Mouse (Mus musculus) MEL (cell line): Measurements from ENCODE around the gene Aph1c. TPM values are rescaled to one million over a fixed set of nuclear protein-coding genes. Genes with fewer than 3 reads are reported as not detected.

ENCODE experiments used
- DNase-seq: peaks from one replicate; pipeline ENCODE4 v3.0.0; 2011; ENCODE audit warnings: low read depth, low spot score
- H3K27ac ChIP-seq: 2 replicates; pipeline ENCODE4 v1.5.1; 2012; ENCODE audit warnings: low read depth, mild to moderate bottlenecking, control low read depth, low read length, moderate library complexity; ENCODE audit not compliant: control insufficient read depth
- H3K27me3 ChIP-seq, 2 experiments: fragments of 150-350 bp in 1 of 2; sonication (generic) in 1 of 2; 2 replicates each; pipeline ENCODE4 v1.6.1; 2012; ENCODE audit warnings: low read length in 2 of 2, mild to moderate bottlenecking in 2 of 2, improper control_type of control experiment in 1 of 2, moderate library complexity in 1 of 2; ENCODE audit not compliant: insufficient read depth in 2 of 2, control insufficient read depth in 1 of 2
- H3K36me3 ChIP-seq, 2 experiments: 2 replicates each; pipeline ENCODE4 v1.6.1; 2012 to 2014; ENCODE audit warnings: low read length in 2 of 2, improper control_type of control experiment in 1 of 2, inconsistent platforms in 1 of 2, mild to moderate bottlenecking in 1 of 2; ENCODE audit not compliant: insufficient read depth in 2 of 2, control insufficient read depth in 1 of 2
- H3K4me1 ChIP-seq, 2 experiments: fragments of 150-350 bp in 1 of 2; sonication (generic) in 1 of 2; 2 replicates each; pipeline ENCODE4 v1.6.1; 2012; ENCODE audit warnings: low read length in 2 of 2, improper control_type of control experiment in 1 of 2, mild to moderate bottlenecking in 1 of 2; ENCODE audit not compliant: insufficient read depth in 2 of 2, control insufficient read depth in 1 of 2
- H3K4me3 ChIP-seq, 2 experiments: fragments of 150-350 bp in 1 of 2; sonication (generic) in 1 of 2; 2 replicates each; pipeline ENCODE4 v1.5.1; 2012; ENCODE audit warnings: low read depth in 2 of 2, low read length in 2 of 2, mild to moderate bottlenecking in 2 of 2, moderate library complexity in 2 of 2, control low read depth in 1 of 2, improper control_type of control experiment in 1 of 2; ENCODE audit not compliant: control insufficient read depth in 1 of 2, insufficient read depth in 1 of 2
- H3K79me2 ChIP-seq: 2 replicates; pipeline ENCODE4 v1.6.1; 2012; ENCODE audit warnings: mild to moderate bottlenecking, low read length, moderate library complexity; ENCODE audit not compliant: control insufficient read depth, poor library complexity, insufficient read depth
- H3K9ac ChIP-seq: 2 replicates; pipeline ENCODE4 v1.6.1; 2012; ENCODE audit warnings: low read depth, mild to moderate bottlenecking, control low read depth, low read length, moderate library complexity; ENCODE audit not compliant: control insufficient read depth, poor library complexity, severe bottlenecking
- H3K9me3 ChIP-seq: fragments of 150-350 bp; sonication (generic); replicated peaks from 2 replicates; pipeline ENCODE4 v1.6.1; 2012; ENCODE audit warnings: mild to moderate bottlenecking, low read length, improper control_type of control experiment, moderate library complexity; ENCODE audit not compliant: insufficient read depth
- CHD2 ChIP-seq: IDR thresholded peaks from 2 replicates; pipeline ENCODE4 v1.6.1; 2011; ENCODE audit warnings: low read length, improper control_type of control experiment
- E2F4 ChIP-seq: IDR thresholded peaks from 2 replicates; pipeline ENCODE4 v1.6.1; 2011; ENCODE audit warnings: low read depth, low read length, improper control_type of control experiment, borderline replicate concordance
- EP300 ChIP-seq, 2 experiments: IDR thresholded peaks; 2 replicates each; pipeline ENCODE4 v1.6.1; 2011; ENCODE audit warnings: improper control_type of control experiment in 2 of 2, low read length in 2 of 2, low read depth in 1 of 2, mild to moderate bottlenecking in 1 of 2
- JUND ChIP-seq: IDR thresholded peaks from 2 replicates; pipeline ENCODE4 v1.6.1; 2011; ENCODE audit warnings: low read depth, mild to moderate bottlenecking, improper control_type of control experiment, low read length
- KAT2A ChIP-seq: conservative IDR thresholded peaks from 2 replicates; pipeline ENCODE4 v1.6.1; 2012; ENCODE audit warnings: low read depth, low read length, improper control_type of control experiment, inconsistent platforms
- MAFK ChIP-seq: IDR thresholded peaks from 2 replicates; pipeline ENCODE4 v1.6.1; 2011; ENCODE audit warnings: low read depth, mild to moderate bottlenecking, low read length, improper control_type of control experiment, borderline replicate concordance
- MAZ ChIP-seq: IDR thresholded peaks from 2 replicates; pipeline ENCODE4 v1.6.1; 2012; ENCODE audit warnings: low read depth, mild to moderate bottlenecking, inconsistent platforms, low read length, improper control_type of control experiment
- MXI1 ChIP-seq: IDR thresholded peaks from 2 replicates; pipeline ENCODE4 v1.6.1; 2011; ENCODE audit warnings: mild to moderate bottlenecking, low read depth, low read length, improper control_type of control experiment
- MYC ChIP-seq: IDR thresholded peaks from 2 replicates; pipeline ENCODE4 v1.6.1; 2011; ENCODE audit warnings: low read depth, mild to moderate bottlenecking, low read length, improper control_type of control experiment, moderate library complexity
- NELFE ChIP-seq: IDR thresholded peaks from 2 replicates; pipeline ENCODE4 v1.6.1; 2011; ENCODE audit warnings: low read depth, low read length, improper control_type of control experiment
- POLR2A ChIP-seq, 2 experiments: IDR thresholded peaks; 2 replicates each; pipeline ENCODE4 v1.6.1; 2011 to 2012; ENCODE audit warnings: low read length in 2 of 2, mild to moderate bottlenecking in 2 of 2, control low read depth in 1 of 2, improper control_type of control experiment in 1 of 2, low read depth in 1 of 2, moderate library complexity in 1 of 2; ENCODE audit not compliant: control insufficient read depth in 1 of 2, insufficient read depth in 1 of 2, poor library complexity in 1 of 2
- POLR2AphosphoS2 ChIP-seq: IDR thresholded peaks from 2 replicates; pipeline ENCODE4 v1.6.1; 2011; ENCODE audit warnings: low read length, improper control_type of control experiment
- RCOR1 ChIP-seq: IDR thresholded peaks from 2 replicates; pipeline ENCODE4 v1.6.1; 2012; ENCODE audit warnings: low read depth, mild to moderate bottlenecking, inconsistent platforms, low read length, improper control_type of control experiment
- TCF12 ChIP-seq: IDR thresholded peaks from 2 replicates; pipeline ENCODE4 v1.6.1; 2014; ENCODE audit warnings: low read depth, mild to moderate bottlenecking, inconsistent platforms, low read length, improper control_type of control experiment, moderate library complexity
- UBTF ChIP-seq: IDR thresholded peaks from 2 replicates; pipeline ENCODE4 v1.6.1; 2012; ENCODE audit warnings: low read depth, mild to moderate bottlenecking, inconsistent platforms, low read length, improper control_type of control experiment, moderate library complexity, borderline replicate concordance; ENCODE audit not compliant: insufficient read depth
- USF2 ChIP-seq, 2 experiments: IDR thresholded peaks; 2 replicates each; pipeline ENCODE4 v1.6.1; 2011 to 2012; ENCODE audit warnings: improper control_type of control experiment in 2 of 2, low read length in 2 of 2, borderline replicate concordance in 1 of 2, inconsistent platforms in 1 of 2, low read depth in 1 of 2, mild to moderate bottlenecking in 1 of 2; ENCODE audit not compliant: insufficient read depth in 1 of 2
- ZC3H11A ChIP-seq: IDR thresholded peaks from 2 replicates; pipeline ENCODE4 v1.6.1; 2012; ENCODE audit warnings: low read depth, mild to moderate bottlenecking, inconsistent platforms, low read length, improper control_type of control experiment
- ZNF384 ChIP-seq: IDR thresholded peaks from 2 replicates; pipeline ENCODE4 v1.6.1; 2012; ENCODE audit warnings: low read depth, mild to moderate bottlenecking, inconsistent platforms, low read length, improper control_type of control experiment
- polyA plus RNA-seq, 2 experiments: library from polyadenylated mRNA; stranded (reverse) in 1 of 2; unstranded in 1 of 2; fragments of >175 nt in 1 of 2; fragments of >200 nt in 1 of 2; gene quantifications; 2 replicates each; pipeline versions ENCODE4 v1.2.1 to v1.2.4; 2012; ENCODE audit warnings: low replicate concordance in 2 of 2, low read depth in 1 of 2; ENCODE audit not compliant: insufficient read length in 2 of 2, insufficient read depth in 1 of 2, missing spikeins in 1 of 2
- total RNA-seq: library from RNA; depleted of rRNA; stranded (reverse); fragments of 300-350 nt; gene quantifications from 2 replicates; pipeline ENCODE4 v1.2.3, GENCODE M21; 2012

Aph1c gene
- total and polyA plus RNA-seq, 3 experiments, result 0.23 to 0.39 TPM; not detected in 1

DNA sequence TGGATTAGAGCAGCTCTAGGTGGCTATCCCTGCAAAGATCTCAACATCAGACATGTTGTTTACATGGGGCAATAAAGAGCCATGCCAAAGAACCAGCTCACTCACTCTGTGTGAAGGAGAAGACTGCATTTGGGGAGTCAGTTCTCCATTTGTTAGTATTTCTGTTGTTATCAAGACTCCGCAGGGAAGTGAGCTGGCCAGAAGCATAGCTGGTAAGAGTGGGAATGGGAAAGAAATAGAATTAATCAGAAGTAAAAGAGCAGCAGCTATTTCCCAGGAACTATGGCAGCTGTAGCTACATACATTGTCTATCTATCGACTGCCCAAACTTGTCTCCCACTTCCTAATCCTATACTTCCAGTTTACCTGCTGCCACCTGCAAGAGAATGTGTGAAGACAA is 46.2 kb upstream of the Aph1c start:
- Histone ChIP-seq H3K36me3 (no peaks in the 10 kb centered on the region; a peak in 1 of 4 replicates), H3K79me2 (no peaks in the 10 kb centered on the region), H3K9ac (no peak overlapping the region), H3K27me3 (no peaks in the 10 kb centered on the region), H3K4me1 (no peaks in the 10 kb centered on the region), H3K9me3 (no peaks in the 10 kb centered on the region), H3K4me3 (no peak overlapping the region), H3K27ac (no peak overlapping the region)
- TF ChIP-seq TCF12, result no peak
- DNase-seq, result no peak

DNA sequence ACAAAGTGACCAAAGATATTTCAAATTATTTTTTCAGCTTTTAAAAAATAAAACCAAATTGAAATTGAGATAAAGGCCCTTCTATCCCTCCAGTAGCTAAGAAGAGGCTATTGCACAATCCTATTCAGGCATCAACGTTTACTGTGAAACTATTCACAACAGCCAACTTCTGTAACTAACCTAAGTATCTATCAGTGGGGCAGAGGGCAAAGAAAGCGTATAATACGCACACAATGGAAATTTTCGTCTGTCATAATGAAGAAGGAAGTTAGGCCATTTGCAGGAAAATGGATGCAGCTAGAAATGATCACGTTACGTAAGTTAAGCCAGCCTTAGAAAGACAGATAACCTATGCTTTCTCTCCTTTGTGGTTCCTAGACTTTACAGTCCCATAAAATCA is 45.0 kb upstream of the Aph1c start:
- DNase-seq, result no peak
- H3K79me2 ChIP-seq, result no peaks in the 10 kb centered on the region
- H3K4me3 ChIP-seq, result no peak overlapping the region
- no peaks in the 10 kb centered on the region for H3K4me1 ChIP-seq
- no peaks in the 10 kb centered on the region for H3K9me3 ChIP-seq
- H3K9ac ChIP-seq, result no peak overlapping the region
- no peaks in the 10 kb centered on the region; a peak in 1 of 4 replicates for H3K36me3 ChIP-seq
- TF ChIP-seq E2F4, result no peak
- TF ChIP-seq UBTF, result no peak
- no peak for TF ChIP-seq EP300 (IDR thresholded peaks at IDR 0.05; ENCODE audit: low read depth in 1 of 2, low read length in 2 of 2)
- no peak for TF ChIP-seq POLR2AphosphoS2
- TF ChIP-seq USF2 (IDR thresholded peaks at IDR 0.05; ENCODE audit: borderline replicate concordance in 1 of 2, insufficient read depth in 1 of 2, low read depth in 1 of 2, low read length in 2 of 2), result no peak
- TF ChIP-seq MXI1, result no peak
- TF ChIP-seq CHD2, result no peak
- no peak for TF ChIP-seq RCOR1
- TF ChIP-seq NELFE, result no peak
- no peak for TF ChIP-seq MAFK
- TF ChIP-seq ZC3H11A, result no peak
- no peak for TF ChIP-seq ZNF384
- no peak for TF ChIP-seq MAZ
- TF ChIP-seq KAT2A, result no peak
- no peak for TF ChIP-seq POLR2A (IDR thresholded peaks at IDR 0.05; ENCODE audit: control insufficient read depth in 1 of 2, insufficient read depth in 1 of 2, low read depth in 1 of 2, low read length in 2 of 2, poor library complexity in 1 of 2)
- H3K27ac ChIP-seq, result no peak overlapping the region
- H3K27me3 ChIP-seq, result no peaks in the 10 kb centered on the region

DNA sequence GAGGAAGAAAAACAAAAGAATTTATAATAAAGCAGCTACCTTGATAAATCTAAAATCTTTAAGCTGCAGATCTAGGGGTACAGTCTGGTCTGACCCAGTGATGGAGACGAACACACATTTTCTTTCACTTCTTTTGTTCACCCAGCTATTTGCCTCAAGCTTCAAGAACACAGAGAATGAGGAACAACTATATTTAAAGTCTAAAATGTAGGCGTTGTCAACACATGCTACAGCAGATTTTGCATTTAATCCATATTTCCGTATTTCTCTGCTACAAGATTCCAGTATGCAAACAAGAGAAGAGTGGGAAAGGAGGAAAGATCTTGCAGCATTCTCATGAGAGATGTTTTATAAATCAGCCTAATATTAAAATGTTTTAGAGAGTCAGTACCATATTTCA is 44.4 kb upstream of the Aph1c start:
- H3K9ac ChIP-seq, result no peak overlapping the region
- H3K27ac ChIP-seq, result no peak overlapping the region
- H3K79me2 ChIP-seq, result no peaks in the 10 kb centered on the region
- TF ChIP-seq MYC (no peak), JUND (no peak)
- H3K36me3 ChIP-seq, result no peaks in the 10 kb centered on the region; a peak in 1 of 4 replicates
- no peak for DNase-seq
- no peaks in the 10 kb centered on the region for H3K4me1 ChIP-seq
- H3K9me3 ChIP-seq, result no peaks in the 10 kb centered on the region
- no peak overlapping the region for H3K4me3 ChIP-seq
- no peaks in the 10 kb centered on the region for H3K27me3 ChIP-seq
